Mouse (Mus musculus) inflammation-experienced regulatory T-cells, adult 6 months (primary cell): ENCODE data around the gene Mmp19. TPM values are rescaled to one million over a fixed set of nuclear protein-coding genes. Genes with fewer than 3 reads are reported as not detected.

Experiments used
- polyA plus RNA-seq, 3 experiments: library from polyadenylated mRNA; unstranded; fragments of 100-300 nt; shearing (Covaris generic); gene quantifications; one replicate each; pipeline ENCODE4 v1.2.1; 2017

The Mmp19 gene
- polyA plus RNA-seq, 3 experiments from 2014 or later: 0.21 to 0.68 (median 0.22) TPM

Other genes starting within 250 kb of the Mmp19 start
- gene Zc3h10, start 243.1 kb upstream of the Mmp19 start, polyA plus RNA-seq: 1 to 10 TPM; 5.6 to 9.2 (median 6.0) TPM
- 1,000 to 10,000 TPM; 5,582 to 7,160 (median 6,033) TPM for gene Rpl41, start 241.6 kb upstream of the Mmp19 start, polyA plus RNA-seq
- 100 to 1,000 TPM; 110 to 145 (median 137) TPM for gene Pa2g4, start 224.9 kb upstream of the Mmp19 start, polyA plus RNA-seq
- 1 to 10 TPM; 2.6 to 9.3 (median 3.9) TPM for gene Erbb3, start 201.3 kb upstream of the Mmp19 start, polyA plus RNA-seq
- 1,000 to 10,000 TPM; 1,205 to 1,760 (median 1,564) TPM for gene Rps26, start 164.2 kb upstream of the Mmp19 start, polyA plus RNA-seq
- 100 to 1,000 TPM in 2 of 3 experiments, 10 to 100 TPM in 1; 76.5 to 154 (median 110) TPM for gene Ikzf4, start 144.9 kb upstream of the Mmp19 start, polyA plus RNA-seq
- 10 to 100 TPM; 17.0 to 29.7 (median 24.3) TPM for gene Suox, start 116.8 kb upstream of the Mmp19 start, polyA plus RNA-seq
- gene Rab5b, start 94.6 kb upstream of the Mmp19 start, polyA plus RNA-seq: 10 to 100 TPM; 44.3 to 69.5 (median 63.9) TPM
- gene Pmel, start 86.7 kb upstream of the Mmp19 start, polyA plus RNA-seq: 1 to 10 TPM; 4.2 to 5.4 (median 4.3) TPM
- gene Cdk2, start 85.9 kb upstream of the Mmp19 start, polyA plus RNA-seq: 10 to 100 TPM; 16.8 to 38.3 (median 19.9) TPM
- 100 to 1,000 TPM; 184 to 337 (median 319) TPM for gene Dgka, start 46.1 kb upstream of the Mmp19 start, polyA plus RNA-seq
- gene Pym1, start 43.0 kb upstream of the Mmp19 start, polyA plus RNA-seq: 10 to 100 TPM; 64.5 to 69.6 (median 66.4) TPM
- 10 to 100 TPM; 74.6 to 77.3 (median 75.8) TPM for gene Dnajc14, start 13.2 kb downstream of the Mmp19 start, polyA plus RNA-seq
- 1 to 10 TPM; 3.9 to 5.3 (median 5.3) TPM for gene Tmem198b, start 13.5 kb downstream of the Mmp19 start, polyA plus RNA-seq
- gene Sarnp, start 26.4 kb downstream of the Mmp19 start, polyA plus RNA-seq: 100 to 1,000 TPM; 195 to 238 (median 227) TPM
- 10 to 100 TPM; 65.5 to 78.4 (median 71.5) TPM for gene Ormdl2, start 30.7 kb downstream of the Mmp19 start, polyA plus RNA-seq
- 1 to 10 TPM; 6.0 to 7.7 (median 7.3) TPM for gene Gdf11, start 100.8 kb downstream of the Mmp19 start, polyA plus RNA-seq
- 1 to 10 TPM in 1 of 3 experiments, under 1 TPM in 1, not detected in 1; 0.58 to 2.0 TPM for gene Cd63, start 110.1 kb downstream of the Mmp19 start, polyA plus RNA-seq
- 10 to 100 TPM in 2 of 3 experiments, 1 to 10 TPM in 1; 5.1 to 12.9 (median 11.9) TPM for gene Rdh5, start 132.0 kb downstream of the Mmp19 start, polyA plus RNA-seq
- gene Bloc1s1, start 133.1 kb downstream of the Mmp19 start, polyA plus RNA-seq: 100 to 1,000 TPM; 196 to 255 (median 212) TPM
- 1 to 10 TPM; 3.6 to 5.1 (median 4.8) TPM for gene Itga7, start 142.9 kb downstream of the Mmp19 start, polyA plus RNA-seq
- gene Mettl7b, start 170.1 kb downstream of the Mmp19 start, polyA plus RNA-seq: not detected
- not detected for gene Olfr9, start 198.5 kb downstream of the Mmp19 start, polyA plus RNA-seq
- gene Olfr763, start 219.9 kb downstream of the Mmp19 start, polyA plus RNA-seq: not detected
- gene Olfr764-ps1, start 249.0 kb downstream of the Mmp19 start, polyA plus RNA-seq: not detected